Mouse (Mus musculus) stomach, embryonic 14.5 days (tissue): ENCODE results near the gene Cyyr1. TPM values are rescaled to one million over a fixed set of nuclear protein-coding genes. Genes with fewer than 3 reads are reported as not detected.

Source experiments
- polyA plus RNA-seq: library from polyadenylated mRNA; unstranded; fragments of >200 nt; fragmentation: Nextera tagmentation; extraction: Ambion mirVana; gene quantifications from 2 replicates; pipeline ENCODE4 v1.2.1, GENCODE M21; 2014

Gene Cyyr1
- polyA plus RNA-seq, 1 experiment from 2014 or later = 5.7 TPM

Other genes with a start within 250 kb of the Cyyr1 start
- gene Adamts1, start 249.7 kb upstream of the Cyyr1 start, polyA plus RNA-seq = 20.1 and 26.9 TPM in 2 replicates